Mouse (Mus musculus): ENCODE measurements at regions not wholly inside any gene's neighbourhood (a gene's known extent, or its start where the extent isn't known, plus 50 kb on each side); places are given as distances from the start of the nearest gene placed in this dataset.

- Histone ChIP-seq H3K9me3 (ENCODE audit: control insufficient read depth, low read length) (no peaks in the 10 kb centered on the region), H3K9ac (ENCODE audit: low read depth, low read length) (no peak overlapping the region), H3K4me2 (ENCODE audit: low read depth, low read length) (no peak overlapping the region), H3K36me3 (ENCODE audit: control insufficient read depth, insufficient read depth, low read length) (no peaks in the 10 kb centered on the region), H3K27me3 (replicated peaks; ENCODE audit: control insufficient read depth, insufficient read depth, low read length) (no peaks in the 10 kb centered on the region), H3K27ac (replicated peaks; ENCODE audit: low read depth, low read length) (no peak overlapping the region), H3K4me1 (ENCODE audit: control insufficient read depth, insufficient read depth, low read length) (no peaks in the 10 kb centered on the region), H3K4me3 (ENCODE audit: low read depth, low read length) (no peak overlapping the region)
- DNase-seq (ENCODE audit: low spot score) (no peak), ATAC-seq (ENCODE audit: low read depth) (no peak)
- 88% methylated on average over 14 of the region's 14 CpGs for WGBS
These were observed 76.3 kb downstream of the Nptx2 start for GRCm38 (mm10) chr5:144621967-144622366.

- no peak overlapping the region for H3K4me2 ChIP-seq (ENCODE audit: low read depth, low read length)
- H3K9me3 ChIP-seq (ENCODE audit: control insufficient read depth, low read length): no peaks in the 10 kb centered on the region
- H3K9ac ChIP-seq (ENCODE audit: low read depth, low read length): no peak overlapping the region
- H3K27ac ChIP-seq (replicated peaks; ENCODE audit: low read depth, low read length): no peak overlapping the region
- ATAC-seq (ENCODE audit: low read depth) (no peak), DNase-seq (ENCODE audit: low spot score) (peak; percentile 56)
- H3K36me3 ChIP-seq (ENCODE audit: control insufficient read depth, insufficient read depth, low read length): no peaks in the 10 kb centered on the region
- H3K27me3 ChIP-seq (replicated peaks; ENCODE audit: control insufficient read depth, insufficient read depth, low read length): no peaks in the 10 kb centered on the region
- no peaks in the 10 kb centered on the region for H3K4me1 ChIP-seq (ENCODE audit: control insufficient read depth, insufficient read depth, low read length)
- WGBS: 40% methylated on average over 10 of the region's 10 CpGs
- no peak overlapping the region for H3K4me3 ChIP-seq (ENCODE audit: low read depth, low read length)
These were observed 77.7 kb downstream of the Nptx2 start for GRCm38 (mm10) chr5:144623358-144623757.

- Histone ChIP-seq H3K9ac (ENCODE audit: low read depth, low read length) (no peak overlapping the region), H3K27me3 (replicated peaks; ENCODE audit: control insufficient read depth, insufficient read depth, low read length) (no peaks in the 10 kb centered on the region), H3K4me2 (ENCODE audit: low read depth, low read length) (no peak overlapping the region), H3K36me3 (ENCODE audit: control insufficient read depth, insufficient read depth, low read length) (no peaks in the 10 kb centered on the region), H3K4me1 (ENCODE audit: control insufficient read depth, insufficient read depth, low read length) (no peaks in the 10 kb centered on the region), H3K4me3 (ENCODE audit: low read depth, low read length) (no peak overlapping the region), H3K27ac (replicated peaks; ENCODE audit: low read depth, low read length) (no peak overlapping the region), H3K9me3 (ENCODE audit: control insufficient read depth, low read length) (no peaks in the 10 kb centered on the region)
- DNase-seq (ENCODE audit: low spot score) (no peak), ATAC-seq (ENCODE audit: low read depth) (no peak)
- 86% methylated on average over 6 of the region's 6 CpGs for WGBS
These were observed 86.6 kb downstream of the Nptx2 start for GRCm38 (mm10) chr5:144632295-144632694.

GRCm38 (mm10) chr5:144638631-144639030 lies 92.9 kb downstream of the Nptx2 start:
- H3K9ac ChIP-seq (ENCODE audit: low read depth, low read length): no peak overlapping the region
- no peak overlapping the region for H3K27ac ChIP-seq (replicated peaks; ENCODE audit: low read depth, low read length)
- H3K4me3 ChIP-seq (ENCODE audit: low read depth, low read length): no peak overlapping the region
- ATAC-seq (ENCODE audit: low read depth) (0 out of 2 replicates have a peak, but pooled peaks have one; percentile 44), DNase-seq (ENCODE audit: low spot score) (peak; percentile 39)
- no peaks in the 10 kb centered on the region for H3K9me3 ChIP-seq (ENCODE audit: control insufficient read depth, low read length)
- no peak overlapping the region for H3K4me2 ChIP-seq (ENCODE audit: low read depth, low read length)
- H3K27me3 ChIP-seq (replicated peaks; ENCODE audit: control insufficient read depth, insufficient read depth, low read length): no peaks in the 10 kb centered on the region
- 0 out of 2 replicates have a peak, but pooled peaks cover 4% of the 10 kb centered on the region for H3K4me1 ChIP-seq (ENCODE audit: control insufficient read depth, insufficient read depth, low read length)
- WGBS: 68% methylated on average over 3 of the region's 3 CpGs
- no peaks in the 10 kb centered on the region for H3K36me3 ChIP-seq (ENCODE audit: control insufficient read depth, insufficient read depth, low read length)

- DNase-seq (ENCODE audit: low spot score) (no peak), ATAC-seq (ENCODE audit: low read depth) (no peak)
These were observed 93.9 kb downstream of the Nptx2 start for GRCm38 (mm10) chr5:144639639-144640038.

GRCm38 (mm10) chr5:144642766-144643165 lies 97.1 kb downstream of the Nptx2 start:
- Histone ChIP-seq H3K4me2 (ENCODE audit: low read depth, low read length) (no peak overlapping the region), H3K4me1 (ENCODE audit: control insufficient read depth, insufficient read depth, low read length) (0 out of 2 replicates have a peak, but pooled peaks cover 4% of the 10 kb centered on the region), H3K4me3 (ENCODE audit: low read depth, low read length) (no peak overlapping the region), H3K27me3 (replicated peaks; ENCODE audit: control insufficient read depth, insufficient read depth, low read length) (no peaks in the 10 kb centered on the region), H3K36me3 (ENCODE audit: control insufficient read depth, insufficient read depth, low read length) (no peaks in the 10 kb centered on the region), H3K27ac (replicated peaks; ENCODE audit: low read depth, low read length) (no peak overlapping the region), H3K9me3 (ENCODE audit: control insufficient read depth, low read length) (no peaks in the 10 kb centered on the region), H3K9ac (ENCODE audit: low read depth, low read length) (no peak overlapping the region)
- 52% methylated on average over 8 of the region's 8 CpGs for WGBS
- DNase-seq (ENCODE audit: low spot score): no peak
- no peak for ATAC-seq (ENCODE audit: low read depth)

More at GRCm38 (mm10) chr5:144639639-144640038, 93.9 kb downstream of the Nptx2 start:
- Histone ChIP-seq H3K4me1 (ENCODE audit: control insufficient read depth, insufficient read depth, low read length) (0 out of 2 replicates have a peak, but pooled peaks cover 4% of the 10 kb centered on the region), H3K4me2 (ENCODE audit: low read depth, low read length) (no peak overlapping the region), H3K36me3 (ENCODE audit: control insufficient read depth, insufficient read depth, low read length) (no peaks in the 10 kb centered on the region), H3K9me3 (ENCODE audit: control insufficient read depth, low read length) (no peaks in the 10 kb centered on the region), H3K9ac (ENCODE audit: low read depth, low read length) (no peak overlapping the region), H3K27ac (replicated peaks; ENCODE audit: low read depth, low read length) (no peak overlapping the region), H3K4me3 (ENCODE audit: low read depth, low read length) (no peak overlapping the region), H3K27me3 (replicated peaks; ENCODE audit: control insufficient read depth, insufficient read depth, low read length) (no peaks in the 10 kb centered on the region)
- 92% methylated on average over 5 of the region's 5 CpGs for WGBS

GRCm38 (mm10) chr5:144643438-144643837 lies 97.7 kb downstream of the Nptx2 start:
- Histone ChIP-seq H3K9ac (ENCODE audit: low read depth, low read length) (no peak overlapping the region), H3K27ac (replicated peaks; ENCODE audit: low read depth, low read length) (no peak overlapping the region), H3K4me2 (ENCODE audit: low read depth, low read length) (no peak overlapping the region), H3K4me1 (ENCODE audit: control insufficient read depth, insufficient read depth, low read length) (0 out of 2 replicates have a peak, but pooled peaks cover 4% of the 10 kb centered on the region), H3K9me3 (ENCODE audit: control insufficient read depth, low read length) (no peaks in the 10 kb centered on the region), H3K4me3 (ENCODE audit: low read depth, low read length) (no peak overlapping the region), H3K36me3 (ENCODE audit: control insufficient read depth, insufficient read depth, low read length) (no peaks in the 10 kb centered on the region), H3K27me3 (replicated peaks; ENCODE audit: control insufficient read depth, insufficient read depth, low read length) (no peaks in the 10 kb centered on the region)
- WGBS: 13% methylated on average over 2 of the region's 2 CpGs
- DNase-seq (ENCODE audit: low spot score) (peak; percentile 11), ATAC-seq (ENCODE audit: low read depth) (peak; percentile 15; the same call in 1 of the 2 replicates)

GRCm38 (mm10) chr5:144645367-144645766 lies 99.7 kb downstream of the Nptx2 start:
- 0 out of 2 replicates have a peak, but pooled peaks have one; percentile 22 for ATAC-seq (ENCODE audit: low read depth)
- Histone ChIP-seq H3K36me3 (ENCODE audit: control insufficient read depth, insufficient read depth, low read length) (no peaks in the 10 kb centered on the region), H3K9ac (ENCODE audit: low read depth, low read length) (no peak overlapping the region), H3K4me3 (ENCODE audit: low read depth, low read length) (no peak overlapping the region), H3K4me2 (ENCODE audit: low read depth, low read length) (no peak overlapping the region), H3K4me1 (ENCODE audit: control insufficient read depth, insufficient read depth, low read length) (0 out of 2 replicates have a peak, but pooled peaks cover 4% of the 10 kb centered on the region), H3K9me3 (ENCODE audit: control insufficient read depth, low read length) (no peaks in the 10 kb centered on the region), H3K27me3 (replicated peaks; ENCODE audit: control insufficient read depth, insufficient read depth, low read length) (no peaks in the 10 kb centered on the region), H3K27ac (replicated peaks; ENCODE audit: low read depth, low read length) (no peak overlapping the region)
- DNase-seq (ENCODE audit: low spot score): peak; percentile 10
- WGBS: 23% methylated on average over 3 of the region's 3 CpGs

All from embryonic facial prominence, embryonic 14.5 days (tissue).